Mouse (Mus musculus): ENCODE data around the gene Nudt9.

Nudt9 gene

DNA sequence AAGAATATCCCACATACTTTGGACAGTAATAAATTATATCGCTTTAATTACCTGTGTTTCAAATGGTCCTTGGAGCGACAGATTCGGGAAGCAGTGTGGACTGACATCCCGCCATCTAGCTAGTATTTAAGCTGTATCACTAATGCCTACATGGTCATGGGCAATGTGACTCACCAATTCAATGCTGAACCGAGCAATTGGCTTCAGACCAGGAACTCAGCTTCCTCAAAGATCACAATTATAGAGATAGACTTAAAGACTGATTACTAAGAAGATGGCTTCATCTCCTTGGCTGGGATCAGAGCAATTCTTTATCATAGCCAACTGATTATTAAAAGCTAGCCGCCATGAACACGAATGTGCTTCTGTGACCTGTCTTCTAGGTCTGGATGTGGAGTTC, 31.4 kb downstream of the Nudt9 start, which contains the start of gene Gm17660:
Gene Gm17660 (minus strand): TSS at position 101 of the 400 bp plus-strand sequence.
- no peak for DNase-seq (ENCODE audit: low read depth)

DNA sequence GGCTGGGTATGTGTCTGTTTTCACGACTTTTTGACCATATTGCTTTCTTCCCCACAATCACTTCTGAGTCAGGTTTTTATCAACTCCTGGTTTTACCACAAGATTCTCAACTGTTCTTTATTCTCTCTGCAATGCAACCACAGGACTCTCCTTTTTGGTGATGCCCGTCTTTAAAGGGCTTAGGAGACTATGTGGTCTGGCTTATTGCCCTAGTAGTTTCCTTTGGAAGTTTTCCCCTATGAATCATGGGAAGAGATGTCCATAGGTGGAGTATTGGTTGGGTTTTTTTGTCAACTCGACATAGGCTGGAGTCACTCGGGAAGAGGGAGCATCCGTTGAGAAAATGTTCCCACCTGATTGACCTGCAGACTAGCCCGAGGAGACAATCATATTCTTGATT, 34.6 kb downstream of the Nudt9 start:
- DNase-seq (ENCODE audit: low read depth): no peak

DNA sequence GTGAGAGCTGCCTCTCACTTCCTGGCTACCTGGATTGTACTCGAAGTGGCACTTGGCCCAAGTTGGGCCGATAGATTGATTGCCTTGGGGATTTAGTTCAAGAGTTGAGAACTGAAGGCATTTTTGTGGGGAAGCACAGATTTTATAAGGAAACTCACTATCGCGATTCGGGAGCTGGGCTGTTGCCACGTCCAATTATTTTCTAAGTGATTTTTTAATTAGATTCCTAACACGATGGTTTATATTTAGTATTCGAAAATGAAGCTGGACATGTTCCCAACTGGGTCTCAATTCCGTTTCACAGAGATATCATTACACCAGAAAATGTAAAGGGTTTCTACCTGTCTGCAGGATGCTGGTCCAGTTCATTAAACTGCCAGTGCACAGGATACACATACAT, 39.3 kb downstream of the Nudt9 start:
- DNase-seq (ENCODE audit: low read depth): no peak

DNA sequence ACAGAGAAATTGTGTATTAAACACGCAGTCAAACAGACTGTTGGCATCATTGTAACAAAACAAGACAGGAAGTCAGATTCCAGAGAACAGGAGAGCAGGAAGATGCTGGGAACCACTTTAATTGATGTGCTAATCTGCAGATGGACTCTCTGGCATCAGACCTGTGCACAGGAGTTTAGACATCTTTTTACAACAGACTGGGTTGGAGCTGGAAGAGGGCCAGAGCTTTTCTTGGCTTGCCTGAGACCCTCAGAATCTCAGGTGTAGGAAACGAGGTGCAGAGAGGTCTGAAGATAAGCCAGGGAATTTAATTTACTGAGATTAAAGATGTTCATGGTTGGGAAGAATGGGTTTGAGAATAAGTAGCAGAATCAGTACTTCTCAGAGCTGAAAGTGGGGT, 43.6 kb downstream of the Nudt9 start:
- DNase-seq (ENCODE audit: low read depth): no peak

DNA sequence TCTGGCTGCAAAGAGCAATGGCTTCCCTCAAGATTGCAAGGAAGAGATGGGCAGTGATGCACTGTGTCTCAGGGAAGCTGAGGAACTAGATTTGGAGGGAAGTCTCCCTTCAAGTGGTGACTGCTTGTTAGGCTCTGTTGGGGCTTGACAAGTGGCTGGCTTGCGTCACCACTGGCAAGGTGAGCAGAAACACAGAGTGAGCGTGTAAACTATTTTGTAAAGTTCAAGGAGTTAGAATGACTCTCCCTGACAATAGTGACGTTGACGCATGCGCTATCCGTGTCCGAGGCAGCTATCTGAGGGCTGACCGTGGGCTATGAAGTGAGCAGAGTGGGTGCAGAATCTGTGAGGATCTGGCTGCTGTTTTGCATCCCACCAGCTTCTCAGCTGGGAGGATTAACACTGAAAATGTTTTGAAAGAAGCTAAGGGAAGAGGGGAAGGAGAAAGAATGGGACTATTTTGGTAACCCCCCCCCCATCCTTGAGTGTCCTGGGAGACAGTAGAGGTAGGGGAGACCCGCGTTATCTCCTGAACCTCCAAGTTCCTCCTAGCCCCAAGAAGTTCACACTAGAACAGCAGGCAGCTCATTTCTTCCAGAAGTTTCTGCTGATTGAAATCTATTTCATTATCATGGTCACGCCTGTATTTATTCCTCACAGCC, 49.4 kb downstream of the Nudt9 start:
- DNase-seq (ENCODE audit: low read depth): no peak

DNA sequence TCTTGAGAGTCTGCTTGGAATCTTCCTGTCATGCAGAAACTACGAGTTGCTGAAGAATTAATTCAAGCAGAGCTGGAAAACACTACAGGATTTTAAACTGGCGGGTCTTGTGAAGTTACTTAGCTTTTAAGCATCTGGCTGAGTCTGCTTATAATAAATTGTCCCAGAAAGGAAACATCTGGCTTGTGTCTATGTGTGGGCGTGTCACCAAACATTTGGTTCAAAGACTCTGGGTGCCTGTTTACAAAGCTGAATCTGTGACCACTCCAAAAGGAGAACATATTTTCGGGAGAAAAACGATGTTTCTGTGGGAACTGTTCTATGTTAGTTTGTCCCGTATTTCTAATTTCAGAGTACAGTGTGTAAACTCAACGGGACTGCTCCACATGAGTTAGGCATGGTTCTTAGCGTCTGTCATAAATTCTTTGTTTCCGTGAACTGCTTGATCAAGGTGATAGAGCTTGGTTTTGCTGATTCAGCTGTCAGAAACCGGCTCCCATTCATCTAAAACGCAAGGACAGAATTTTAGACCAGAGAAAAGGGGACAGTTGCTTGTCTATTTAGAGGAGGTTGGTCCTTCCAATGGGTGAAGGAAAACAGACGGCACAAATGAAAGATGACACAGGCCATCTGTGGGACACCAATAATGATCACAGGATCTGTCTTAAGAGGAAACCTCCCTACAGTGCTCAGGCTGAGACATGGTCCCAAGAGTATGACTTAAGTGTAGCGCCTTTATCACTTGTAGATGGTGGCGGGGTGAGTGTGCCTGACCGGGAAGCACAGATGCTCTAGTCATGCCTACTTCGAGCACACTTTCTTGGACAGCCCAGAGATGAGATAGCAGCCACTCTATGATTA, 50.2 kb downstream of the Nudt9 start:
- no peak for DNase-seq (ENCODE audit: low read depth)

DNA sequence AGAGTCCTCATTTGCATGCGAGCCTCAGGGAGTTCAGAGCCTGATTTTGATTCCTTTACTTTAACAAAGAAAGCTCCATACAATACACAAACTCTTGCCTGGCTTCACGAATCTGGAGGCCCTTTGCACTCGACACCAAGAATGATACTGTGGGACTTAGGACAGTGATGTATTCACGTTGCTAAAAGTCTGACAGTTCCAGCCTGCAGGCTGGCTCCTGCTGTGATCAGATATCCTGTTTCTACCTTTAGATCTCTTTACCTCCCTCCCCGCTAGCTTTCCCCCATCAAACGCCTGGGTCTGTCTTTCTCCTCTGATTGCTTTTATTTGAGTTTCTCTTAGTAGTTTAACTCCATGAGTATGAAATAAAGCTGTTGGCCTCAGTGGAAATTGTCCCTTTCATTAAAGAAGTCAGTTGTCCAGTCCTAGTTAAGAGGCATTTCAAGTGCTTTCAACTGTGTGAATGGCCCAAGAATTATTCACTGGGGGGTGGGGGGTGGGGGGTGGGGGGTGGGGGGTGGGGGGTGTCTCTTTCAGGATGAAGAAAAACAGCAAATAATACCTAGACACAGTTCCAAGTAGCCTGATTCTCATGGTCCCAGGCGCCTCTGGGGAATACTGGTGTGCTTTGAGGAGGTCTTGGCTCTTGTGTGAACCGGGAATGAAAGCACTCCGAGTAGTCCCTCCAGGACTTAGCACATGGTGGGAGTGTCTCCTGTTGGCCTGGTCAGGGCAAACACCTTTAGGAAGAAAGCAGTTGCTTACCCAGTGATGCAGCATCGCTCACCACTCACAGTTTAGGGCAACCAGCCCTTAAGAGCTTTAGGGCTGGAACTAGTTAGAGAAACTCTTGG, 55.8 kb downstream of the Nudt9 start:
- DNase-seq (ENCODE audit: low read depth): no peak

DNA sequence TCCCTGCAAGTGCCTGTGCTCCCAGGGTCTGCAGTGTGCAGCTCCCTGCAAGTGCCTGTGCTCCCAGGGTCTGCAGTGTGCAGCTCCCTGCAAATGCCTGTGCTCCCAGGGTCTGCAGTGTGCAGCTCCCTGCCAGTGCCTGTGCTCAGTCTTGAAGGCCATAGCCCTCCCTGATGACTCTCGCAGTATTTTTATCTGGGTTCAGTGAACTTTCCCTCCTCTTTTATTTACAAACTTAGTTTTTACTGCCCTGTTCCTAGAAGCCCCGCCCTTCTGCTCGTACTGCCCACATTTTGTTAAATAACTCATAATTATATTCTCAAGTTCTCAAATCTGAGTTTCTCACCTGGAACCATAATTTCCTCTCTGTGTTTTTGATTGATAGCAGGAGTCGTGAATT, 57.1 kb downstream of the Nudt9 start:
- DNase-seq (ENCODE audit: low read depth): no peak

DNA sequence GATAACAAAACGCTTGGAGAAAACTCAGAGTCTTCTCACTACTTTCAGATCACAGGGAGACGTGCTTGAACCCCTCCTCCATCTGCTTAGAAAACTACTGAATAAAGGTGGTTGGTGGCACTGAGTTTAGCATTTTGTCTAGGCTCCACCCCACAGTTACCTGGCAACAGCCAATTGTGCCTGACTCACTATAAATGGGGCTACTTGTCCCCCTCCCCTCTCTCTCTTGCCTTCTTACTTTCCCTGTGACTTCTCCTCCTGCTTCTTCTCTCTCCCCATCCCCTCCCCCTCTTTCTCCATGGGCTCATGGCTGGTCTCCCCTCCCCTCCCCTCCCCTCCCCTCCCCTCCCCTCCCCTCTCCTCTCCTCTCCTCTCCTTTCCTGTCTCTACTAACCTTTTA, 58.0 kb downstream of the Nudt9 start:
- DNase-seq (ENCODE audit: low read depth): no peak

DNA sequence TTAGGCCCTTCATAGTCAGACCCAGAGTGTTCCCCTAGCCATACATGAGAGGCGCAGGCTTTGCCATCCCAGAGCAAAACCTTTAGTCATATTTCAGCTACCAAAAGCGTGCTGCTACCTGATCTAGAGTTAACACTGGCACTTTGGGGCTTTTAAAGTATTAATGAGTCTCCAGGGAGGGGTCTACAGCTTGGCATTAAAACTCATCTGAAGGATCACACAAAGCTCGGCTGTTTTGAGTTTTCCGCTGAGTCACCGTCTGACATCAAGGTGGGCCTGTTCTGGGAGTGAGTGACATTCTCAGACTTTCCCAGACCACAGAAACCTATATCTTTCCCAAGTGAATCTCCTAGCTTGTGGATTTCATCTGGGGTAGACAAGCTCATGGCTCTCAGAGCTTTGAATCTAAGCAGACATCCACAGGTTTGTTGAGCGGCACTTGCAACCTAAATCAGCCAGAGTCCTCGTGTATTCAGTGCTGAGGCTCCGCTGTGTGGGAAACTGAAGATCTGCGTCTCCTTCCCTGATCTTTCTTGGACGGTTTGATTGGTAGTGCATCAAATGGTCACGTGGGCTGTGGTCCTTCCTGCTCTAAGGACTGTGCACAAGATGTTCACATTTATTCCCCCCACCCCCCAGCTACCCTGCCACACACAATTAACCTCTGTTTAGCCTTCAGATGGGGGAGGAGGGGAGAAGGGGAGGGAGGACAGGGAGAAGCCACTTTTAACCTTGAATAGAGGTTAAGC, 62.2 kb downstream of the Nudt9 start:
- DNase-seq (ENCODE audit: low read depth): no peak

DNA sequence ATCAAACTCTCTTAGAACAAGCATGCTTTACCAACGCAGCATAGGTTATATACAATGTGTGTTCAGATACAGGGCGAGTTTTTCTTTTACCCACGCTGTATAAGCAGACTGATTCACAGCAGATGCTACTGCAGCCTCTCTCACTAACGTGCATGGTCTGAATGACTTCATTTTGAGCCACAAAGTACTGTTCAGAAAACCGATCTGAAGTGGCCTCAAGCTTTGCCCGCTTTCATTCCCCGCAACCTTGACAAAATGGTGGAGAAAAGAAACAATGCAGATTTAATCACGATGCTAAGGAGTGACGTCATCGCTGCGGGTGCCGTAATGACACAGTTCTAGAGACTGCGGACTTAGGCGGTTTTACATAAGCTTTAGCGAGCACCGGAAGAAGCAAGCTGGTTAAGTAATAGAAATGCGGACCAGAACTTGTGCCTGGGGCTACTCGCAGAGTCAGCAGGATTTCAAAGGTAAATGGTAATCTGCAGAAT, 62.8 kb downstream of the Nudt9 start:
- DNase-seq (ENCODE audit: low read depth): peak; percentile 31

DNA sequence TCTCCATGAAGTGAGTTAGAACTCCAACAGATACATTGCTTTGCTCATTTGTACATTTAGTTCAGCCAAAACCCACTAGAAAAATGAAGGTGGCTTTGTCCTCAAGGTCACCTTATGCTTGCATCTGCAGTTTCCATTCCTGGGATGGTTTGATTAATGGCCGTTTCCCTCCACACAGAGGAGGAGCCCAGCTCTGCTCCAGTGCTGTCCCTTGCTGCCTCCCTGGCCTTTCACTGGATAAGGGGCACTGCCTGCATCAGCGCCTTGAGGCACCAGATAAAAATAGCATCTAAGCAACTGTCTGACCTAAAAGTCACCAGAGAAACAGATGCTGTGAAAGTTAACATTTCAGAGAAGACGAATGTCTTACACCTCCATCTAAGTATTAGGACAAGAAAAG, 63.4 kb downstream of the Nudt9 start:
- no peak for DNase-seq (ENCODE audit: low read depth)

DNA sequence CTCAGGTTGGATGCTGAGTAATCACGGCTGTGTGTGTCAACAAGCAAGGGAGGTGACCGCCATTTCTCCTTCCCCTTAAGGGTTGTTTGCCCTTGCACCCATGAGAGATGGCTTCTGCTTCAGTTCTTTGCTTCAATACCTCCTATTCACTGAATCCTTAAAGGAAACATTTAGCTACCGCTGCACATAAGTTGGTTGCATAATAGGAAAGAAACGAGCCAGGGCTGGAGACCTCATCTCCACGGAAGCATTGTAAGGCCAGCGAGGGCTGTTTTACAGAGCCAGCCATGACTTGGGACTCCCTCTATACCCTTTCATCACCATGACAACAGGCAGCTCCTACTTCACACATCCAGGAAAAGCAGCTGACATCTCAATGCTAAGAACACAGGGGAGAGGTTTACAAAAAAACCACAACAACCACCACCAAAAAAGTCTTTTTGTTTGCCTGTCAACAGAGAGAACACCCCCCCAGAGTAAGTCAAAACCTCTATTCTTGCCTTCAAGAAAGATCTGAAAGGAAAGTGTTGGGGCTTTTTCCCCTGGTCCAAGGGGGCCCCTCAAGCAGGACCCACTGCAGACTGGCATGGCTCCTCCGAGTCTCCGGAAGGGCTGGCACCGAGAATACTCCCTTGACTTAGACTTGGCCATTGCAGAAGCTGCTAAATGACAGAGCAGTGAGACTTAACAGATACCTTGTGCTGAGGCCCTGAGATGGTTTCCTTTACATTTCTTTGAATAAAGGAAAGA, 64.2 kb downstream of the Nudt9 start:
- no peak for DNase-seq (ENCODE audit: low read depth)

DNA sequence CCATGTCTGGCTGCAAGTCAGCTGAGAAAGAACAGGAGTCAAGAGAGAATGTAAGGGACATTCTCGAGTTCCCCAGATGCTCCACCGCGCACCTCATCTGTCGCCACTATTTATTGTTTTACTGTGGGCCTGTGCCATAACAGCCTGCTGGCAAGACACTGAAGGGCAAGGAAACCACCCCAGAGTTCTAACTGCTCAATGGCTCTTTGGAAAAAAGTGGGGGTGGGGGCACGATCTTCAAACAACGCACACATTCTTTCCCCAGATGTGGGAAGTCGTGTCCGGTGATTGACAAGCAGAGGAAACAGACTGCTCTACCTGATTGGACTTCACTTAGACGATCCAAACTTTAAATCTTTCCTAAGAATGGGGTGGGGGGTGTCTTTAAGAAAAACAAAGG, 65.9 kb downstream of the Nudt9 start:
- DNase-seq (ENCODE audit: low read depth): no peak

DNA sequence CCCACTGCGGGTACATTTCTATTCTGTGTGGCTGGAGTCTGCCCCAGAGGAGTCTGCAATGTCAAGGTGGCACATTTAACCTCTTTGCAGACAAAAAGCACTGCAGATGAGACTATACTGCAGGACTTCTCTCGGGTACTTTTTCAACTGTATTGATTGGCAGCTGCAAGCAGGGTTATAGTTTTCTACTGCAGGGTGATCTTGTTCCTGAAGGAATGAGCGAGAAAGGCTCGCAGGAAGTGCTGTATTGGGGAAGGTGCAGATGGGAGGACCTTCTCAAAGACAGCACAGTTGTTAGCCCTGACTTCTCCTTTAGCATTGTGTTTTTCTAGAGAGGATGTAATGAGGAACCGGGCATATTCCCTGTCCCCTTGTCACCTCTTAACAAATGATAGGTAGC, 66.4 kb downstream of the Nudt9 start:
- DNase-seq (ENCODE audit: low read depth): no peak

DNA sequence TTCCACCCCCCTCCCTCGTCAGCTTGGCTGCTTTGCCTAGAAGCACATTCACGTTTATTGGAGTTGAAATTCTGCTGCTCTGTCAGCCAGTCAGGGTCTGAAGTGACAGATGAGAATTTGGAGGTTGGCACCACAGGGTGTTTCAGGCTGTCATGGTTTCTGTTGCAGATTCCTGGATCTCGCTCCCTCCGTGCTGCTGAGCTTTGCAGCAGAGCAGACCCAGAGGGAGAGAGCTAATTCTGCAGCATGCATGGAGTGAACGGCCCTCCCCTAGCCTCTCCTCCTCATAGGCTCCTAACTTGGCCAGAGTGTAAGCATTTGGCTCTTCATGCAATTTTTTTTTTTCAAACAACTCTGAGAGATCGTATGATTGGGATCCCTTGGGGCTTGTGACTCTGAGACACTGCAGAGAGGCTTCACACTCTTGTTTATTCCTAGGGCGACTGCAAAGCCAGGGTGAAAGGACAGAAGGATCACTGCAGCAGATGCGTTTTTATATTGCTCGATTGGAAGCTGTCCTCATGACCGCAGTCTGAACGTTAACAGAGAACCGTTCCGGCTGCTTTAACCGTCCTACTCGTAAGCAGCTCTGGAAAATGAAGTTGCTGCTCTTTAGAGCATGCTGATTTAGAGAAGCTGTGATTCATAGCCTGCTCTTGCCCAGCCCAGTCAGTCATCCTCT, 67.5 kb downstream of the Nudt9 start, which contains the start of gene Sparcl1:
Gene Sparcl1 (minus strand): TSS at position 243 of the 682 bp plus-strand sequence.
- no peak for DNase-seq (ENCODE audit: low read depth)
